Mouse (Mus musculus) liver, postnatal 0 days (tissue): ENCODE measurements at regions not wholly inside any gene's neighbourhood (a gene's known extent, or its start where the extent isn't known, plus 50 kb on each side); places are given as distances from the start of the nearest gene placed in this dataset.

ENCODE experiments used
- ATAC-seq: fragments of 200-750 bp; cut with Nextera tagmentation; 2 replicates; pipeline ENCODE4 v1.8.0; 2017; ENCODE audit warnings: mild to moderate bottlenecking, moderate library complexity
- DNase-seq: peaks from one replicate; pipeline ENCODE4 v3.0.0-alpha.2; 2016
- H3K27ac ChIP-seq: fragments of 300-500 bp; sonication (generic); 2 replicates; pipeline ENCODE4 v1.5.1; 2014; ENCODE audit warnings: antibody characterized with exemption, moderate library complexity, mild to moderate bottlenecking, low read depth
- H3K27me3 ChIP-seq: fragments of 300-500 bp; sonication (generic); 2 replicates; pipeline ENCODE4 v1.6.1; 2014; ENCODE audit warnings: low read length, control low read depth, mixed read lengths; ENCODE audit not compliant: insufficient read depth
- H3K36me3 ChIP-seq: fragments of 300-500 bp; sonication (generic); replicated peaks from 2 replicates; pipeline ENCODE4 v1.6.1; 2014; ENCODE audit warnings: mild to moderate bottlenecking, control low read depth, low read length, moderate library complexity, mixed read lengths; ENCODE audit not compliant: insufficient read depth
- H3K4me1 ChIP-seq: fragments of 300-500 bp; sonication (generic); 2 replicates; pipeline ENCODE4 v1.6.1; 2014; ENCODE audit warnings: antibody characterized with exemption, mild to moderate bottlenecking, control low read depth; ENCODE audit not compliant: insufficient read depth
- H3K4me2 ChIP-seq: fragments of 300-500 bp; sonication (generic); 2 replicates; pipeline ENCODE4 v1.6.1; 2014; ENCODE audit warnings: low read depth, mild to moderate bottlenecking, low read length, moderate library complexity, mixed read lengths
- H3K4me3 ChIP-seq: fragments of 300-500 bp; sonication (generic); 2 replicates; pipeline ENCODE4 v1.5.1; 2014; ENCODE audit warnings: low read depth, low read length
- H3K9ac ChIP-seq: fragments of 300-500 bp; sonication (generic); replicated peaks from 2 replicates; pipeline ENCODE4 v1.6.1; 2014; ENCODE audit warnings: mild to moderate bottlenecking, moderate library complexity
- H3K9me3 ChIP-seq: fragments of 300-500 bp; sonication (generic); 2 replicates; pipeline ENCODE4 v1.6.1; 2016; ENCODE audit warnings: mild to moderate bottlenecking, control low read depth, low read length, mixed read lengths
- CTCF ChIP-seq: sonication (generic); IDR thresholded peaks from 2 replicates; pipeline ENCODE4 v1.5.1; 2016; ENCODE audit warnings: antibody characterized with exemption, low read depth
- EP300 ChIP-seq: IDR thresholded peaks from 2 replicates; pipeline ENCODE4 v1.6.1; 2016; ENCODE audit warnings: antibody characterized with exemption, low read depth, mild to moderate bottlenecking
- WGBS: fragments of 180-500 bp; shearing (Covaris S2); extraction: QIAGEN DNeasy Blood & Tissue Kit; methylation state at CpG from one replicate; pipeline ENCODE4 v1.1.7; 2014; ENCODE audit not compliant: insufficient replicate concordance; 5-methylcytosine and 5-hydroxymethylcytosine counted together

- TF ChIP-seq CTCF = no peak
- no peak for TF ChIP-seq EP300
- no peaks in the 10 kb centered on the region for H3K27me3 ChIP-seq
- H3K27ac ChIP-seq = no peak overlapping the region
- no peaks in the 10 kb centered on the region for H3K36me3 ChIP-seq
- no peak for DNase-seq
- no peaks in the 10 kb centered on the region for H3K4me1 ChIP-seq
- ATAC-seq = no peak
- 93% methylated on average over 2 of the region's 2 CpGs for WGBS
- no peak overlapping the region for H3K9ac ChIP-seq
- no peak overlapping the region for H3K4me3 ChIP-seq
- no peak overlapping the region for H3K4me2 ChIP-seq
- H3K9me3 ChIP-seq = no peaks in the 10 kb centered on the region
Observed at GRCm38 (mm10) chr13:52049249-52049648, 202.8 kb downstream of the Gadd45g start.

DNA sequence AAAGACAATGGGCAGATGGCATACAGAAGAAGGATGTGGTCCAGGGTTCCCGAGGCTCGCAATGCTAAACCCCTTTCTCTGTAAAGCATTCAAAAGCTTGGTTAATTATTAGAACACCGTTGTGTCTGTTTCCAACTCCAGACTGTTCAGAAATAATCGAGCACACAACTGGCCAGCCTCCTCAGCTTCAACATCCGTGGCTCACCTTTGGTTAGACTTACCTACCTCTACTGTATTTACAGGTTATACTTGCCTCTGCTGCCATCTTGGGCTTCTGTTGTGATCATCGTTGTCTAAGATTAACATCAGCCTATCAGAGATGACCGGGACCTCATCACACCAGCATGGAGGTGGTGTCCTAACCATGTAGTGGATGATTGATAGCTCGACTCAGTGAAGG, 209.3 kb downstream of the Gadd45g start:
- Histone ChIP-seq H3K27me3 (no peaks in the 10 kb centered on the region), H3K36me3 (no peaks in the 10 kb centered on the region), H3K9ac (no peak overlapping the region), H3K9me3 (no peaks in the 10 kb centered on the region), H3K4me1 (peaks cover 11% of the 10 kb centered on the region), H3K27ac (no peak overlapping the region), H3K4me3 (no peak overlapping the region), H3K4me2 (no peak overlapping the region)
- TF ChIP-seq EP300 = no peak
- no peak for TF ChIP-seq CTCF
- no peak for DNase-seq
- ATAC-seq = no peak
- WGBS = 71% methylated on average over 8 of the region's 8 CpGs

- peak; percentile 36; the same call in 1 of the 2 replicates for ATAC-seq
- Histone ChIP-seq H3K27me3 (no peaks in the 10 kb centered on the region), H3K4me2 (no peak overlapping the region), H3K27ac (no peak overlapping the region), H3K36me3 (no peaks in the 10 kb centered on the region), H3K4me3 (no peak overlapping the region), H3K4me1 (peaks cover 26% of the 10 kb centered on the region), H3K9me3 (no peaks in the 10 kb centered on the region), H3K9ac (no peak overlapping the region)
- DNase-seq = no peak
- 65% methylated on average over 10 of the region's 10 CpGs for WGBS
- TF ChIP-seq CTCF (no peak), EP300 (no peak)
Observed at GRCm38 (mm10) chr13:52057456-52057855, 211.0 kb downstream of the Gadd45g start.

- H3K9me3 ChIP-seq = no peaks in the 10 kb centered on the region
- H3K36me3 ChIP-seq = no peaks in the 10 kb centered on the region
- no peak overlapping the region for H3K4me2 ChIP-seq
- peaks cover 26% of the 10 kb centered on the region for H3K4me1 ChIP-seq
- H3K27ac ChIP-seq = peak overlapping the region; percentile 44
- no peak overlapping the region for H3K4me3 ChIP-seq
- no peaks in the 10 kb centered on the region for H3K27me3 ChIP-seq
- peak; percentile 32 for DNase-seq
- ATAC-seq = peak; percentile 20
- WGBS = 68% methylated on average over 22 of the region's 22 CpGs
- TF ChIP-seq EP300 = no peak
- H3K9ac ChIP-seq = no peak overlapping the region
Observed at GRCm38 (mm10) chr13:52059756-52060417, 213.4 kb downstream of the Gadd45g start.

- no peak for TF ChIP-seq CTCF
- TF ChIP-seq EP300 = peak; percentile 59; the same call in 1 of the 2 replicates
Observed at GRCm38 (mm10) chr13:52060418-52060870, 214.0 kb downstream of the Gadd45g start.

DNA sequence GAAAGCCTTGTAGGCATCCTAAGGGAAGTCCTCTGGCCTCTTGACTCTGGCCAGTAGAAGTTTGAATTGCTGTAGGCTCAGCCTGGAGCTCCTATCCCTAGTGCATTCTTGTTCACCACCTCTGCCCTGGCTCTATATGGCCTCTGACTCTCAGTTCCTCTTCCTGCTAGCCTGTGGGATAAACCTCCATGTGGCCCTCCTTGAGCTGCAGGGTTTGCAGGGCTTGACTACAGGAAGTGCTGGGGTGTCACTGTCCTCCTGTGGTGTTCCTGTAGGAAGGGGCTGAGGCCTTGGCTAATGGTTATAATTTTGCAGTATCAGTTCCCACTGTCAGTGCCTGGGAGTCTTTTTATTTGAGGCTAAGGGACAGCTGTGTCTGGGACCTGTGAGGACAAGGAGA, 215.0 kb downstream of the Gadd45g start:
- Histone ChIP-seq H3K4me2 (no peak overlapping the region), H3K9ac (no peak overlapping the region), H3K36me3 (no peaks in the 10 kb centered on the region), H3K4me1 (peaks cover 26% of the 10 kb centered on the region), H3K27ac (peak overlapping the region; percentile 44; the same call in 1 of the 2 replicates), H3K27me3 (no peaks in the 10 kb centered on the region), H3K9me3 (no peaks in the 10 kb centered on the region), H3K4me3 (no peak overlapping the region)
- ATAC-seq = peak; percentile 53
- no peak for DNase-seq
- no peak for TF ChIP-seq EP300
- no peak for TF ChIP-seq CTCF

More at GRCm38 (mm10) chr13:52060418-52060870, 214.0 kb downstream of the Gadd45g start:
- no peak overlapping the region for H3K4me3 ChIP-seq
- peak; percentile 61 for DNase-seq
- WGBS = 43% methylated on average over 10 of the region's 10 CpGs
- no peaks in the 10 kb centered on the region for H3K9me3 ChIP-seq
- peaks cover 26% of the 10 kb centered on the region for H3K4me1 ChIP-seq
- H3K9ac ChIP-seq = no peak overlapping the region
- no peaks in the 10 kb centered on the region for H3K36me3 ChIP-seq
- no peaks in the 10 kb centered on the region for H3K27me3 ChIP-seq
- ATAC-seq = peak; percentile 72
- H3K4me2 ChIP-seq = no peak overlapping the region
- H3K27ac ChIP-seq = peak overlapping the region; percentile 44; the same call in 1 of the 2 replicates
